Mouse (Mus musculus): ENCODE results near the gene Hace1. TPM values are rescaled to one million over a fixed set of nuclear protein-coding genes. Genes with fewer than 3 reads are reported as not detected.

Gene Hace1
- total and polyA plus RNA-seq, 3 experiments, result 6.8 to 21.1 (median 11.4) TPM

DNA sequence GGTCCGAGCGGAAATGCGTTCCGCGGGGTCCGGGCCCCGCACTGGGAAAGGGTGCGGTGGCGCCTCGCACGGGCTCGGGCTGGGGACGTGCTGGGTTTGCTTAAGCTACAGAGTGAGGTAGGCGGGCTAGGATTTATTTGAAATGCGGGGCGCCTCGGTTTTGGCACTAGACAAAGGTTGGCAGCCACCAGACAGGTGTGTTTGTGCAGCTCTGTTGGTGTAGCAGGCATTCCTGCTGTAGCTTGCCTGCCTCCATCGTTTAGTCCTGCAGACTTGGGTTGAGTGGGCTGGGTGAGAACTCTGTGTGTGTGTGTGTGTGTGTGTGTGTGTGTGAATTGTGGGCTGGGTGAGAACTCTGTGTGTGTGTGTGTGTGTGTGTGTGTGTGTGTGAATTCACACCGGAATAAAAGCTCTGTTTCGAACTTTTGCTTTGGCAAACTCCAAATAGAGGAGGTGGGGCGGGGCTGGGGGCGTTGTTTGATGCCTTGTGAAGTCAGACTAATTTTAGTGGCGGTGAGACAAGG is 731 bp downstream of the Hace1 start:
- Histone ChIP-seq H3K9ac (ENCODE audit: insufficient read depth, low read depth) (peak overlapping the region; percentile 76), H3K9me3 (replicated peaks; ENCODE audit: low read length) (no peaks in the 10 kb centered on the region), H3K36me3 (replicated peaks in 1 of 2; ENCODE audit: control insufficient read depth in 1 of 2, insufficient read depth in 1 of 2, low read length in 1 of 2) (peaks cover 0 to 2% of the 10 kb centered on the region in 2 experiments), H3K4me1 (ENCODE audit: control insufficient read depth in 1 of 2, insufficient read depth in 2 of 2) (peaks cover 0 to 6% of the 10 kb centered on the region in 2 experiments; a peak in 1 of 4 replicates), H3K79me2 (replicated peaks; ENCODE audit: control insufficient read depth, extremely low read depth, insufficient read depth, poor library complexity, severe bottlenecking) (no peaks in the 10 kb centered on the region), H3K4me2 (ENCODE audit: insufficient read depth, low read depth, poor library complexity, severe bottlenecking) (peak overlapping the region; percentile 52), H3K4me3 (replicated peaks in 1 of 3; ENCODE audit: low read depth in 2 of 3, low read length in 2 of 3, poor library complexity in 1 of 3) (peak overlapping the region; percentile 62 to 88 (median 75)), H3K27me3 (replicated peaks) (no peaks in the 10 kb centered on the region), H3K27ac (ENCODE audit: insufficient read depth, low read depth) (no peak overlapping the region)
- in situ Hi-C loops (cut with MboI; ENCODE audit: low pct_ligation_motif_present, low pct_unique_long_range_greater_than_20kb, low sequenced_read_pairs) (no loop called here), dilution Hi-C loops (cut with MboI; ENCODE audit: extremely low pct_ligation_motif_present, extremely low pct_unique_long_range_greater_than_20kb, low sequenced_read_pairs) (no loop called here)
- TF ChIP-seq GABPA (IDR thresholded peaks at IDR 0.05; ENCODE audit: insufficient replicate concordance, low read depth, low read length) (no peak), ZMIZ1 (IDR thresholded peaks at IDR 0.05; ENCODE audit: low read depth, low read length) (no peak), MEF2A (IDR thresholded peaks at IDR 0.05; ENCODE audit: borderline replicate concordance, low read depth, low read length) (no peak), RAD21 (IDR thresholded peaks at IDR 0.05; ENCODE audit: low read depth, low read length) (no peak), IRF4 (IDR thresholded peaks at IDR 0.05; ENCODE audit: low read depth, low read length) (no peak), MAX (IDR thresholded peaks at IDR 0.05; ENCODE audit: low read length) (no peak), MAZ (IDR thresholded peaks at IDR 0.05; ENCODE audit: low read depth, low read length) (no peak)
- peak; percentile 41 for DNase-seq (ENCODE audit: extremely low read depth)

DNA sequence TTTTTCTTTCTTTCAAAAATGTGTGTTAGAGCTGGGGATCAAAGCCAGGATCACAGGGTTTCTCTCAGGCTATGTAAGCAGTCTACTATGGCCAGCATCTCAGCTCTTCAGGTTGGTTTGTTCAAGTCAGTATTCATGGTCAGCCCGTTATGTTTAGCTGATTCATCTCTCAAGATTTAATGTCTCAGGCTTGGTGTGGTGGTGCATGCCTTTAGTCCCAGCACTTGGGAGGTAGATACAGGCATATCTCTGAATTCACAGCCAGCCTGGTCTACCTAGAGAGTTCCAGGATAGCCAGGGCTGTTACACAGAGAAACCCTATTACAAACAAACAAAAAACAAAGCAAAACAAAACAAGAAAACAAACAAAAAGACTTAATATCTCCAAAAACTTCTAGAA is 5.7 kb downstream of the Hace1 start:
- Histone ChIP-seq H3K9ac (ENCODE audit: insufficient read depth, low read depth) (no peak overlapping the region), H3K27ac (ENCODE audit: insufficient read depth, low read depth) (no peak overlapping the region), H3K4me1 (ENCODE audit: control insufficient read depth in 1 of 2, insufficient read depth in 2 of 2) (peaks cover 0 to 6% of the 10 kb centered on the region in 2 experiments; a peak in 1 of 4 replicates), H3K9me3 (replicated peaks; ENCODE audit: low read length) (no peaks in the 10 kb centered on the region), H3K4me3 (replicated peaks in 1 of 3; ENCODE audit: low read depth in 2 of 3, low read length in 2 of 3, poor library complexity in 1 of 3) (no peak overlapping the region), H3K4me2 (ENCODE audit: insufficient read depth, low read depth, poor library complexity, severe bottlenecking) (no peak overlapping the region), H3K79me2 (replicated peaks; ENCODE audit: control insufficient read depth, extremely low read depth, insufficient read depth, poor library complexity, severe bottlenecking) (no peaks in the 10 kb centered on the region), H3K27me3 (replicated peaks) (no peaks in the 10 kb centered on the region), H3K36me3 (replicated peaks in 1 of 2; ENCODE audit: control insufficient read depth in 1 of 2, insufficient read depth in 1 of 2, low read length in 1 of 2) (peaks cover 0 to 5% of the 10 kb centered on the region in 2 experiments)
- DNase-seq (ENCODE audit: extremely low read depth), result no peak
- in situ Hi-C loops (cut with MboI; ENCODE audit: low pct_ligation_motif_present, low pct_unique_long_range_greater_than_20kb, low sequenced_read_pairs) (no loop called here), dilution Hi-C loops (cut with MboI; ENCODE audit: extremely low pct_ligation_motif_present, extremely low pct_unique_long_range_greater_than_20kb, low sequenced_read_pairs) (no loop called here)
- TF ChIP-seq UBTF (IDR thresholded peaks at IDR 0.05; ENCODE audit: low read depth, low read length), result no peak
- TF ChIP-seq ETS1 (conservative IDR thresholded peaks at IDR 0.05; ENCODE audit: low read depth, low read length), result no peak
- no peak for TF ChIP-seq MAZ (IDR thresholded peaks at IDR 0.05; ENCODE audit: low read depth, low read length)
- TF ChIP-seq POLR2AphosphoS2 (IDR thresholded peaks at IDR 0.05; ENCODE audit: low read depth, low read length), result no peak
- TF ChIP-seq CHD2 (IDR thresholded peaks at IDR 0.05; ENCODE audit: low read length), result no peak
- TF ChIP-seq MXI1 (IDR thresholded peaks at IDR 0.05; ENCODE audit: low read depth, low read length), result no peak
- TF ChIP-seq CTCF (conservative IDR thresholded peaks at IDR 0.05 in 1 of 2, IDR thresholded peaks at IDR 0.05 in 1 of 2; ENCODE audit: low read depth in 2 of 2, low read length in 2 of 2), result no peak
- no peak for TF ChIP-seq USF1 (IDR thresholded peaks at IDR 0.05; ENCODE audit: low read depth, low read length)
- TF ChIP-seq KAT2A (IDR thresholded peaks at IDR 0.05; ENCODE audit: insufficient replicate concordance, low read length), result no peak
- TF ChIP-seq RCOR1 (conservative IDR thresholded peaks at IDR 0.05; ENCODE audit: low read depth, low read length), result no peak
- no peak for TF ChIP-seq GABPA (IDR thresholded peaks at IDR 0.05; ENCODE audit: insufficient replicate concordance, low read depth, low read length)
- TF ChIP-seq IRF4 (IDR thresholded peaks at IDR 0.05; ENCODE audit: low read depth, low read length), result no peak
- TF ChIP-seq ZNF384 (IDR thresholded peaks at IDR 0.05; ENCODE audit: low read depth, low read length), result no peak
- no peak for TF ChIP-seq JUN (IDR thresholded peaks at IDR 0.05; ENCODE audit: insufficient read depth, low read depth, low read length)

Measured in CH12.LX (cell line).